Mouse (Mus musculus) embryonic facial prominence, embryonic 11.5 days (tissue): ENCODE measurements around the gene Clec3a. TPM values are rescaled to one million over a fixed set of nuclear protein-coding genes. Genes with fewer than 3 reads are reported as not detected.

Experiments used
- ATAC-seq: fragments of 200-750 bp; cut with Nextera tagmentation; replicated peaks from 2 replicates; pipeline ENCODE4 v1.8.0; 2017; ENCODE audit warnings: low read depth; ENCODE audit not compliant: insufficient number of reproducible peaks, low FRiP score, low TSS enrichment
- DNase-seq: peaks from one replicate; pipeline ENCODE4 v3.0.0-alpha.2; 2015; ENCODE audit warnings: low spot score
- H3K27ac ChIP-seq: fragments of 300-500 bp; sonication (generic); replicated peaks from 2 replicates; pipeline ENCODE4 v1.5.1; 2014; ENCODE audit warnings: mild to moderate bottlenecking, low read depth, low read length, control low read depth
- H3K27me3 ChIP-seq: fragments of 300-500 bp; sonication (generic); 2 replicates; pipeline ENCODE4 v1.6.1; 2014; ENCODE audit warnings: mild to moderate bottlenecking, low read length, moderate library complexity, mixed read lengths; ENCODE audit not compliant: control insufficient read depth, insufficient read depth
- H3K36me3 ChIP-seq: fragments of 300-500 bp; sonication (generic); replicated peaks from 2 replicates; pipeline ENCODE4 v1.6.1; 2014; ENCODE audit warnings: low read depth, mild to moderate bottlenecking, low read length, moderate library complexity, mixed read lengths; ENCODE audit not compliant: control insufficient read depth, insufficient read depth
- H3K4me1 ChIP-seq: fragments of 300-500 bp; sonication (generic); 2 replicates; pipeline ENCODE4 v1.6.1; 2014; ENCODE audit warnings: low read length, mixed read lengths; ENCODE audit not compliant: control insufficient read depth, insufficient read depth
- H3K4me2 ChIP-seq: fragments of 300-500 bp; sonication (generic); 2 replicates; pipeline ENCODE4 v1.6.1; 2014; ENCODE audit warnings: low read depth, mild to moderate bottlenecking, control low read depth, low read length, moderate library complexity
- H3K4me3 ChIP-seq: fragments of 300-500 bp; sonication (generic); 2 replicates; pipeline ENCODE4 v1.5.1; 2014; ENCODE audit warnings: low read depth, low read length, control low read depth
- H3K9ac ChIP-seq: fragments of 300-500 bp; sonication (generic); replicated peaks from 2 replicates; pipeline ENCODE4 v1.6.1; 2014; ENCODE audit warnings: mild to moderate bottlenecking, control low read depth, low read length
- H3K9me3 ChIP-seq: fragments of 300-500 bp; sonication (generic); replicated peaks from 2 replicates; pipeline ENCODE4 v1.6.1; 2016; ENCODE audit warnings: mild to moderate bottlenecking, low read length, inconsistent platforms, mixed read lengths; ENCODE audit not compliant: control insufficient read depth
- WGBS: fragments of 180-500 bp; shearing (Covaris S2); extraction: QIAGEN DNeasy Blood & Tissue Kit; methylation state at CpG from one replicate; pipeline ENCODE4 v1.1.7; 2014; 5-methylcytosine and 5-hydroxymethylcytosine counted together
- polyA plus RNA-seq: library from polyadenylated mRNA; unstranded; fragments of >200 nt; fragmentation: Nextera tagmentation; extraction: Ambion mirVana; gene quantifications from 2 replicates; pipeline ENCODE4 v1.2.1, GENCODE M21; 2014

The Clec3a gene
- polyA plus RNA-seq, 1 experiment from 2014 or later, result not detected

- 87% methylated on average over 4 of the region's 4 CpGs for WGBS
- no peak overlapping the region for H3K4me3 ChIP-seq
- DNase-seq, result peak; percentile 49
Observed at GRCm38 (mm10) chr8:114441616-114442015, 23.7 kb downstream of the Clec3a start.

GRCm38 (mm10) chr8:114446884-114447283 lies 29.0 kb downstream of the Clec3a start:
- Histone ChIP-seq H3K4me1 (no peaks in the 10 kb centered on the region; the same call in 1 of the 2 replicates), H3K27ac (no peak overlapping the region), H3K27me3 (no peaks in the 10 kb centered on the region), H3K4me3 (no peak overlapping the region), H3K36me3 (no peaks in the 10 kb centered on the region), H3K4me2 (no peak overlapping the region), H3K9ac (no peak overlapping the region), H3K9me3 (no peaks in the 10 kb centered on the region)
- no peak for DNase-seq
- WGBS, result 80% methylated on average over 7 of the region's 7 CpGs
- no peak for ATAC-seq

More at GRCm38 (mm10) chr8:114441616-114442015, 23.7 kb downstream of the Clec3a start:
- H3K4me1 ChIP-seq, result no peaks in the 10 kb centered on the region
- H3K36me3 ChIP-seq, result no peaks in the 10 kb centered on the region
- no peaks in the 10 kb centered on the region for H3K27me3 ChIP-seq
- H3K9me3 ChIP-seq, result no peaks in the 10 kb centered on the region
- H3K27ac ChIP-seq, result no peak overlapping the region
- H3K4me2 ChIP-seq, result no peak overlapping the region
- no peak for ATAC-seq
- H3K9ac ChIP-seq, result no peak overlapping the region

GRCm38 (mm10) chr8:114452278-114452677 lies 34.4 kb downstream of the Clec3a start:
- no peak for DNase-seq
- ATAC-seq, result no peak
- H3K9ac ChIP-seq, result no peak overlapping the region
- H3K4me1 ChIP-seq, result no peaks in the 10 kb centered on the region; the same call in 1 of the 2 replicates
- H3K27me3 ChIP-seq, result no peaks in the 10 kb centered on the region
- no peaks in the 10 kb centered on the region for H3K36me3 ChIP-seq
- H3K9me3 ChIP-seq, result no peaks in the 10 kb centered on the region
- H3K4me2 ChIP-seq, result no peak overlapping the region
- WGBS, result 91% methylated on average over 8 of the region's 8 CpGs
- H3K4me3 ChIP-seq, result no peak overlapping the region
- H3K27ac ChIP-seq, result no peak overlapping the region

- H3K36me3 ChIP-seq, result no peaks in the 10 kb centered on the region
- H3K9me3 ChIP-seq, result no peaks in the 10 kb centered on the region
- H3K27me3 ChIP-seq, result no peaks in the 10 kb centered on the region
- no peak for ATAC-seq
- no peak overlapping the region for H3K27ac ChIP-seq
- no peaks in the 10 kb centered on the region; the same call in 1 of the 2 replicates for H3K4me1 ChIP-seq
- H3K4me3 ChIP-seq, result no peak overlapping the region
- no peak overlapping the region for H3K4me2 ChIP-seq
- DNase-seq, result peak; percentile 92
- WGBS, result 5% methylated on average over 9 of the region's 9 CpGs
- H3K9ac ChIP-seq, result no peak overlapping the region
Observed at GRCm38 (mm10) chr8:114452781-114453221, 34.9 kb downstream of the Clec3a start.

GRCm38 (mm10) chr8:114455302-114455701 lies 37.4 kb downstream of the Clec3a start:
- WGBS, result 88% methylated on average over 8 of the region's 8 CpGs
- H3K36me3 ChIP-seq, result no peaks in the 10 kb centered on the region
- ATAC-seq (no peak), DNase-seq (no peak)
- no peak overlapping the region for H3K4me2 ChIP-seq
- no peaks in the 10 kb centered on the region; the same call in 1 of the 2 replicates for H3K4me1 ChIP-seq
- no peak overlapping the region for H3K9ac ChIP-seq
- no peaks in the 10 kb centered on the region for H3K27me3 ChIP-seq
- no peak overlapping the region for H3K27ac ChIP-seq
- no peaks in the 10 kb centered on the region for H3K9me3 ChIP-seq
- no peak overlapping the region for H3K4me3 ChIP-seq

GRCm38 (mm10) chr8:114455953-114456352 lies 38.1 kb downstream of the Clec3a start:
- Histone ChIP-seq H3K36me3 (no peaks in the 10 kb centered on the region), H3K4me1 (no peaks in the 10 kb centered on the region; the same call in 1 of the 2 replicates), H3K4me2 (no peak overlapping the region), H3K9ac (no peak overlapping the region), H3K4me3 (no peak overlapping the region), H3K9me3 (no peaks in the 10 kb centered on the region), H3K27ac (no peak overlapping the region), H3K27me3 (no peaks in the 10 kb centered on the region)
- DNase-seq (no peak), ATAC-seq (no peak)
- WGBS, result 71% methylated on average over 15 of the region's 15 CpGs

GRCm38 (mm10) chr8:114458113-114458784 lies 40.4 kb downstream of the Clec3a start:
- no peaks in the 10 kb centered on the region for H3K27me3 ChIP-seq

GRCm38 (mm10) chr8:114460600-114460999 lies 42.7 kb downstream of the Clec3a start:
- Histone ChIP-seq H3K27me3 (no peaks in the 10 kb centered on the region), H3K27ac (no peak overlapping the region), H3K9me3 (no peaks in the 10 kb centered on the region), H3K4me1 (no peaks in the 10 kb centered on the region), H3K36me3 (no peaks in the 10 kb centered on the region), H3K4me3 (no peak overlapping the region), H3K4me2 (no peak overlapping the region), H3K9ac (no peak overlapping the region)
- 65% methylated on average over 5 of the region's 5 CpGs for WGBS
- ATAC-seq, result no peak
- DNase-seq, result peak; percentile 32

More at GRCm38 (mm10) chr8:114458113-114458784, 40.4 kb downstream of the Clec3a start:
- Histone ChIP-seq H3K4me1 (no peaks in the 10 kb centered on the region), H3K27ac (no peak overlapping the region), H3K4me2 (no peak overlapping the region), H3K9me3 (no peaks in the 10 kb centered on the region), H3K4me3 (no peak overlapping the region), H3K36me3 (no peaks in the 10 kb centered on the region), H3K9ac (no peak overlapping the region)
- no peak for DNase-seq
- no peak for ATAC-seq
- WGBS, result 81% methylated on average over 25 of the region's 25 CpGs
